Mouse (Mus musculus) embryonic fibroblast, embryonic 13.5 days (primary cell): ENCODE measurements around the gene Vezf1. TPM values are rescaled to one million over a fixed set of nuclear protein-coding genes. Genes with fewer than 3 reads are reported as not detected.
"Not testable (repeated sequence)": the region's sequence is repeated elsewhere in the genome, so short reads cannot be mapped to it uniquely, and the experiment has no call there.

Experiments
- H3K27ac ChIP-seq: 2 replicates; pipeline ENCODE4 v1.5.1; 2012; ENCODE audit warnings: low read length, control low read depth, inconsistent platforms; ENCODE audit not compliant: insufficient read depth
- H3K4me1 ChIP-seq: 2 replicates; pipeline ENCODE4 v1.6.1; 2011; ENCODE audit warnings: low read length; ENCODE audit not compliant: control insufficient read depth, insufficient read depth
- H3K4me3 ChIP-seq: 2 replicates; pipeline ENCODE4 v1.5.1; 2011; ENCODE audit warnings: mild to moderate bottlenecking, control low read depth, low read length; ENCODE audit not compliant: insufficient read depth
- CTCF ChIP-seq: IDR thresholded peaks from 2 replicates; pipeline ENCODE4 v1.5.1; 2011; ENCODE audit warnings: mild to moderate bottlenecking, control low read depth, low read length, moderate library complexity, borderline replicate concordance; ENCODE audit not compliant: insufficient read depth
- POLR2A ChIP-seq: IDR thresholded peaks from 2 replicates; pipeline ENCODE4 v1.6.1; 2011; ENCODE audit warnings: low read depth, mild to moderate bottlenecking, control low read depth, low read length, moderate library complexity
- polyA plus RNA-seq: library from polyadenylated mRNA; stranded (reverse); fragments of >200 nt; gene quantifications from 2 replicates; pipeline ENCODE4 v1.2.4, GENCODE M21; 2011; ENCODE audit warnings: low read depth; ENCODE audit not compliant: missing spikeins, insufficient read length

Gene Vezf1
- polyA plus RNA-seq, 1 experiment: 44.6 TPM

DNA sequence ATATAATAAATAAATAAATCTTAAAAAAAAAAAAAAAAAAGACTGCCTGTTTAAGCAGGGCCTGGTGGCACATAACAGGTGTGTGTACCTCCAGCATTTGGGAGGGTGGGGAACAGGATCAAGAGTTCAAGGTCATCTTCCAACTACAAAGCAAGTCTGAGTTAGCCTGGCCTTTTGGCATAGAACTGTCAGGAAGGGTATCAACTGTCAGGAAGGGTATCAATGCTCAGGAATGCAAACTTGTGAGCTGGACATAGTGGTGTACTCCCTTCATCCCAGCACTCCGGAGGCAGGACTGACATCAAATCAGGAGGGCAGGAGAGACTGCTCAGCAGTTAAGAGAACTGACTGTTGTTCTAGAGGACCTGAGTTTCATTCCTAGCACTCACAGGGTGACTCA lies 29.0 kb upstream of the Vezf1 start:
- Histone ChIP-seq H3K4me3 (no peak overlapping the region), H3K4me1 (no peaks in the 10 kb centered on the region), H3K27ac (no peak overlapping the region)
- TF ChIP-seq POLR2A: no peak
- TF ChIP-seq CTCF: no peak

- H3K4me1 ChIP-seq: no peaks in the 10 kb centered on the region
- TF ChIP-seq CTCF (no peak), POLR2A (no peak)
- H3K27ac ChIP-seq: no peak overlapping the region
- H3K4me3 ChIP-seq: no peak overlapping the region
Measured at GRCm38 (mm10) chr11:88044314-88044713, 23.8 kb upstream of the Vezf1 start.

DNA sequence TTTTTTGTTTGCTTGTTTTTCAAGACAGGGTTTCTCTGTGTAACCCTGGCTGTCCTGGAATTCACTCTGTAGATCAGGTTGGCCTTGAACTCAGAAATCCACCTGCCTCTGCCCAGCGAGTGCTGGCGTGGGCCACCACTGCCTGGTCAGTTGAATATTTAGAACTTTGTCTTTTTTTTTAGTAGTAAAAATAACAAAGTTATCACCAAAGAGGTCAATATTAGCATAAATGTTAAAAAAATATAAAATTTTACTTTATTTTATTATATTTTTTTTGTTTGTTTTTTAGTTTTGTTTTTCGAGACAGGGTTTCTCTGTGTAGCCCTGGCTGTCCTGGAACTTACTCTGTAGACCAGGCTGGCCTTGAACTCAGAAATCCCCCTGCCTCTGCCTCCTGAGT lies 22.9 kb upstream of the Vezf1 start:
- not testable (repeated sequence) for H3K27ac ChIP-seq, H3K4me3 ChIP-seq, H3K4me1 ChIP-seq

DNA sequence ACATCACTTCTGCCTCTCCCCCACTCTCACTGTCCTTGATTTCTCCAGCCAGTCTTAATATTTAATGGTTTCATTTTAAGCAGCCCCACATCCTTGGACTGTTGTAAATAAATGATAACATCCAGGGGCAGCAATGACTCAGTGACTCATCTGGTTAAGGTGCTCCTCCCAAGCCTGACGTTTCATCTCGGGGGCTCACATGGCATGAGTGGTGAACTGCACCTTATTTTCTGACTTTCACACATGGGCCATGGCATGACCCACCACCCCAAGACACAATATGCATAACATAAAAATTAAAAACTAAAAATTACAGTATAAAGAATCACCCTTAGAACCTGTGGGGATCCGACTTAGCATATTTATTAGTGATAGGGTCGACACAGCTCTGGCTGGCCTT lies 22.2 kb upstream of the Vezf1 start:
- H3K4me1 ChIP-seq: no peaks in the 10 kb centered on the region
- H3K4me3 ChIP-seq: no peak overlapping the region
- no peak for TF ChIP-seq CTCF
- no peak for TF ChIP-seq POLR2A
- H3K27ac ChIP-seq: no peak overlapping the region

DNA sequence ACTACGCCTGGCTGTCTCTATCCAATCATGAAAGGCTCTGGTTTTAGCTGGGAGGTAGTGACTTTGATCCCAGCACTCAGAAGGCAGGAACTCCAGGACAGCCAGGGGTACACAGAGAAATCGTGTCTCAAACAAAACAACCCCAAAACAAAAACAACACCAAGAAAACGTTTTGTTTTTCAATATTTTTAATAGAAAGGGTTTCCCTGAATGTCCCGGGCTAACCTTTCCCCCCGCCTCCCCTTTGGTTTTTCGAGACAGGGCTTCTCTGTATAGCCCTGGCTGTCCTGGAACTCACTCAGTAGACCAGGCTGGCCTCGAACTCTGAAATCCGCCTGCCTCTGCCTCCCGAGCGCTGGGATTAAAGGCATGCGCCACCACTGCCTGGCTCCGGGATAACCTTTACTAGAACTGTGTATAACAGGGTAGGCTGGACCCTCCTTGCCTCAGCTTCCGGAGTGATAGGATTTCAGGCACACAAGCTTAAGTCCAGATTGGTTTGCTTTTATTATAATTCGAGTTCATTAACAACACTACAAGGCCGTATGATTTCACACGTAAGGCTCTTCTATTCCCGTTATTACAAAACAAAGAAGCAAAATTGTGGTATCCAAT lies 21.6 kb upstream of the Vezf1 start:
- Histone ChIP-seq H3K4me1 (no peaks in the 10 kb centered on the region), H3K4me3 (peak overlapping the region; percentile 46), H3K27ac (no peak overlapping the region)
- TF ChIP-seq CTCF (no peak), POLR2A (no peak)

GRCm38 (mm10) chr11:88046944-88047794 lies 20.9 kb upstream of the Vezf1 start, which contains the start of gene Srsf1:
Gene Srsf1, plus strand, starts transcription at chr11:88047373.
- H3K4me1 ChIP-seq: no peaks in the 10 kb centered on the region
- TF ChIP-seq CTCF (no peak), POLR2A (peak; percentile 83)

DNA sequence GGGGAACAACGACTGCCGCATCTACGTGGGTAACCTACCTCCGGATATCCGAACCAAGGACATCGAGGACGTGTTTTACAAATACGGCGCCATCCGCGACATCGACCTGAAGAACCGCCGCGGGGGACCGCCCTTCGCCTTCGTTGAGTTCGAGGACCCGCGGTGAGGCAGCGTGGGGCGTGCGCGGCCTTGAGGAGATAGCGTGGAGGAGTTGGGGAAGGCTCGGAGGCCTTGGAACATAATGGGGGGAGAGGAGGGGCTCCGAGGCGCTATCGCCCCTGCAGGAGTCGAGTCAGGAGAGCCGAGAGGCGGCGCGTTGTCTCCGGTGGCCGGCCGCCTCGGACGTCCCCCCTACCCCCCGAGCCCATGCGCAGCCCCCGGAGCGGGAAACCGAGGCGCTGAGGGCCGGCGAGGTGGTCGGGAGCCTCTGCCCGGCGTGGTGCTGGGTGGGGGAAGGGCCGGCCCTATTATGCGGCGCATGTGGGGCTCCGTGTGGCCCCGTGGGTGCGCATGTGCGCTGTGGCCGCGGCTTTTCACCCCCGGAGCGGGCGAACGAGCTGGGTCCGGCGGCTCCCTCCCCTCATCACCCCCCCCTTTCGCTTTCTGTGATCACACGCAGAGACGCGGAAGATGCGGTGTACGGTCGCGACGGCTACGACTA lies 20.1 kb upstream of the Vezf1 start:
- TF ChIP-seq POLR2A: peak; percentile 46; the same call in 1 of the 2 replicates
- TF ChIP-seq CTCF: no peak
- Histone ChIP-seq H3K4me3 (peak overlapping the region; percentile 90), H3K27ac (peak overlapping the region; percentile 97), H3K4me1 (no peaks in the 10 kb centered on the region)

More at GRCm38 (mm10) chr11:88046944-88047794, 20.9 kb upstream of the Vezf1 start, which contains the start of gene Srsf1:
- H3K27ac ChIP-seq: peak within 1 kb of the TSS; percentile 97
- peak within 1 kb of the TSS; percentile 90 for H3K4me3 ChIP-seq

DNA sequence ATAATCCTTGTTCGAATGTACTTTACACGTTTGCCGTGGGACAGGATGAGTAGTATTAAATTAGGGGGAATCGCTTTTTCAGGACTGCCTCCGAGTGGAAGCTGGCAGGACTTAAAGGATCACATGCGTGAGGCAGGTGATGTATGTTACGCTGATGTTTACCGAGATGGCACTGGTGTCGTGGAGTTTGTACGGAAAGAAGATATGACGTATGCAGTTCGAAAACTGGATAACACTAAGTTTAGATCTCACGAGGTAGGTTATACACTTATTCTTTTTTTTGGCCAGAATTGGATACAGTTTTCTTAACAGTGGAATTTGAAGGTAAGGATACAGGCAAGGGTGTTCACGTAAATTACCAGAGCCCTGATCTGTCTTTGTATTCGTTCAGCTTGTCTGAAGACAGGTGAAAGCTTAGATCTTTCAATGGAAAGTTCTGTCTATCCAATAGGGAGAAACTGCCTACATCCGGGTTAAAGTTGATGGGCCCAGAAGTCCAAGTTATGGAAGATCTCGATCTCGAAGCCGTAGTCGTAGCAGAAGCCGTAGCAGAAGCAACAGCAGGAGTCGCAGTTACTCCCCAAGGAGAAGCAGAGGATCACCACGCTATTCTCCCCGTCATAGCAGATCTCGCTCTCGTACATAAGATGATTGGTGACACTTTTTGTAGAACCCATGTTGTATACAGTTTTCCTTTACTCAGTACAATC lies 19.0 kb upstream of the Vezf1 start:
- no peak for TF ChIP-seq POLR2A
- TF ChIP-seq CTCF: no peak
- Histone ChIP-seq H3K27ac (no peak overlapping the region), H3K4me1 (no peaks in the 10 kb centered on the region), H3K4me3 (peak overlapping the region; percentile 90)

DNA sequence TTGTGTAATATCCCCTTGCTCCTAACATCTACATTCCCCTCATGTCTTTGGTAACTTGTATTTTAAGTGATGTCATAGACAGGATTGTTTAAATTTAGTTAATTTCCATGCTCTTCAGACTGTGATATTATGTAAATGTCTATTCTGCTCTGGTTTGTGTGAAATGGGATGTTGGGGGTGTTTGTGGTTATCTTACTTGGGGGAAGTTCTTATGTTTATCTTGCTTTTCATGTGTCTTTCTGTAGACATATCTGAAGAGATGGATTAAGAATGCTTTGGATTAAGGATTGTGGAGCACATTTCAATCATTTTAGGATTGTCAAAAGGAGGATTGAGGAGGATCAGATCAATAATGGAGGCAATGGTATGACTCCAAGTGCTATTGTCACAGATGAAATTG lies 18.3 kb upstream of the Vezf1 start:
- Histone ChIP-seq H3K4me3 (no peak overlapping the region), H3K27ac (no peak overlapping the region), H3K4me1 (no peaks in the 10 kb centered on the region)
- TF ChIP-seq CTCF (no peak), POLR2A (no peak)

GRCm38 (mm10) chr11:88052638-88053037 lies 15.4 kb upstream of the Vezf1 start:
- TF ChIP-seq CTCF (no peak), POLR2A (no peak)
- H3K4me3 ChIP-seq: no peak overlapping the region
- H3K4me1 ChIP-seq: no peaks in the 10 kb centered on the region
- no peak overlapping the region for H3K27ac ChIP-seq
